Mouse (Mus musculus) small intestine, adult 2 months (tissue): ENCODE data around the gene Hsd3b7. TPM values are rescaled to one million over a fixed set of nuclear protein-coding genes. Genes with fewer than 3 reads are reported as not detected.

Source experiments
- H3K27ac ChIP-seq: fragments of 200-500 bp; 2 replicates; pipeline ENCODE4 v1.5.1; 2012; ENCODE audit warnings: low read depth, low read length, control low read depth, inconsistent platforms; ENCODE audit not compliant: insufficient read depth
- H3K27me3 ChIP-seq: fragments of 200-500 bp; 2 replicates; pipeline ENCODE4 v1.6.1; 2012; ENCODE audit warnings: mild to moderate bottlenecking, moderate library complexity, low read length, inconsistent platforms; ENCODE audit not compliant: control insufficient read depth, insufficient read depth
- H3K36me3 ChIP-seq: fragments of 200-500 bp; 2 replicates; pipeline ENCODE4 v1.6.1; 2012; ENCODE audit warnings: mild to moderate bottlenecking, low read length, control low read depth, inconsistent platforms; ENCODE audit not compliant: control insufficient read depth, insufficient read depth
- H3K4me1 ChIP-seq: fragments of 200-500 bp; 2 replicates; pipeline ENCODE4 v1.6.1; 2012; ENCODE audit warnings: low read length, inconsistent platforms, mixed read lengths; ENCODE audit not compliant: control insufficient read depth, insufficient read depth, insufficient read length
- H3K4me3 ChIP-seq: fragments of 200-500 bp; 2 replicates; pipeline ENCODE4 v1.5.1; 2012; ENCODE audit warnings: low read depth, mild to moderate bottlenecking, control low read depth, inconsistent platforms, low read length, moderate library complexity
- CTCF ChIP-seq: fragments of 200-500 bp; IDR thresholded peaks from 2 replicates; pipeline ENCODE4 v1.5.1; 2012; ENCODE audit warnings: low read depth, mild to moderate bottlenecking, control low read depth, inconsistent platforms, low read length, moderate library complexity, mixed read lengths; ENCODE audit not compliant: insufficient replicate concordance, insufficient read length; ENCODE audit errors: extremely low read depth
- POLR2A ChIP-seq: fragments of 200-500 bp; IDR thresholded peaks from 2 replicates; pipeline ENCODE4 v1.6.1; 2012; ENCODE audit warnings: low read depth, mild to moderate bottlenecking, control low read depth, inconsistent platforms, low read length, moderate library complexity
- WGBS: fragments of 180-500 bp; shearing (Covaris S2); methylation state at CpG from one replicate; pipeline ENCODE4 v1.1.7; 2018; 5-methylcytosine and 5-hydroxymethylcytosine counted together
- polyA plus RNA-seq: library from polyadenylated mRNA; depleted of rRNA; stranded (reverse); fragments of >200 nt; gene quantifications from 2 replicates; pipeline ENCODE4 v1.2.3, GENCODE M21; 2012

The Hsd3b7 gene
- polyA plus RNA-seq, 1 experiment, result 45.7 TPM

DNA sequence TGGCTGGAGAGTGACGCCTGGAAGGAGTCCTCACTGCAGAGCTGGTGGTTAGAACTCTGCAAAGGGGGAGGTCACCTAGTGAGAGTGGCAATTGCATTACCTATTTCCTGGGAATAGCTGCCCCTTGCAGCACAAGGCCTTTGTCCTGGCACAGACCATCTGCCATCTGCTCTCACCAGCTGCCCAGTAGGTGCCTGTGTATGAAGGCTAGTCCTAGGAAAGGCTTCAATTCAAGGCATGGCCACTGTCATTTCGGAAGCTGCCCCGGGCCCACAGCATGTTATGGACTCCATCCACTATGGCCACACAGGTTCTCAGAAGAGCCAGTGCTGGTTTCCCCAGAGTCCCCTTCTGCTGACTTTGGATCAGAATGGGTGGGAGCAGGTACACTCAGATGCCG lies 1.8 kb upstream of the Hsd3b7 start:
- peaks cover 55% of the 10 kb centered on the region for H3K36me3 ChIP-seq
- H3K27me3 ChIP-seq, result no peaks in the 10 kb centered on the region
- H3K4me3 ChIP-seq, result no peak overlapping the region
- peaks cover 7% of the 10 kb centered on the region; the same call in 1 of the 2 replicates for H3K4me1 ChIP-seq
- TF ChIP-seq CTCF, result no peak
- TF ChIP-seq POLR2A, result no peak
- WGBS, result 81% methylated on average over 4 of the region's 4 CpGs
- no peak overlapping the region for H3K27ac ChIP-seq

- H3K27ac ChIP-seq, result no peak overlapping the region
- no peaks in the 10 kb centered on the region for H3K27me3 ChIP-seq
- WGBS, result 90% methylated on average over 13 of the region's 13 CpGs
- no peak for TF ChIP-seq CTCF
- no peak for TF ChIP-seq POLR2A
- peaks cover 51% of the 10 kb centered on the region for H3K36me3 ChIP-seq
- H3K4me3 ChIP-seq, result no peak overlapping the region
- peaks cover 7% of the 10 kb centered on the region; the same call in 1 of the 2 replicates for H3K4me1 ChIP-seq
Observed at GRCm38 (mm10) chr7:127799211-127799610, 1.2 kb upstream of the Hsd3b7 start.

DNA sequence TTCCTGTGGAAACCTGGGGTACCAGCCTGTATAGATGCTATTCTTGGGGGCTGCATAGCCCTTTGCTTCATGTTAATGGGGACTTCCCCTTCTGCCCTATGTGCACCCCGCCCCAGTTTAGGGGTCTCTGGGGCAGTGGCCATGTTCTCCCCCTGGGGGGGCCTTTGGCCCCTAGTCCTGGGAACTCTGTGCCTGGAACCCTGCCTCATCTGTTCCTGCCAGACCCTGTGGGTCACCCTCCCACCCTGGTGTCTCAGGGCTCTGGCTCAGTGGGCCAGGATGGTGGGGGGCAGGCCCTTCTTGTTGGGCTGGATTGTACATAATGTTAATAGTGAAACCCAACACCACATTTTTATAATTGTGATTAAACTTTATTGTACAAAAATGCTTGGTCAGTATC lies 666 bp upstream of the Hsd3b7 start:
- Histone ChIP-seq H3K27me3 (no peaks in the 10 kb centered on the region), H3K4me3 (no peak overlapping the region), H3K36me3 (peaks cover 51% of the 10 kb centered on the region), H3K27ac (no peak overlapping the region), H3K4me1 (peaks cover 12% of the 10 kb centered on the region; the same call in 1 of the 2 replicates)
- TF ChIP-seq POLR2A (no peak), CTCF (no peak)
- WGBS, result 92% methylated on average over 1 of the region's 1 CpGs

DNA sequence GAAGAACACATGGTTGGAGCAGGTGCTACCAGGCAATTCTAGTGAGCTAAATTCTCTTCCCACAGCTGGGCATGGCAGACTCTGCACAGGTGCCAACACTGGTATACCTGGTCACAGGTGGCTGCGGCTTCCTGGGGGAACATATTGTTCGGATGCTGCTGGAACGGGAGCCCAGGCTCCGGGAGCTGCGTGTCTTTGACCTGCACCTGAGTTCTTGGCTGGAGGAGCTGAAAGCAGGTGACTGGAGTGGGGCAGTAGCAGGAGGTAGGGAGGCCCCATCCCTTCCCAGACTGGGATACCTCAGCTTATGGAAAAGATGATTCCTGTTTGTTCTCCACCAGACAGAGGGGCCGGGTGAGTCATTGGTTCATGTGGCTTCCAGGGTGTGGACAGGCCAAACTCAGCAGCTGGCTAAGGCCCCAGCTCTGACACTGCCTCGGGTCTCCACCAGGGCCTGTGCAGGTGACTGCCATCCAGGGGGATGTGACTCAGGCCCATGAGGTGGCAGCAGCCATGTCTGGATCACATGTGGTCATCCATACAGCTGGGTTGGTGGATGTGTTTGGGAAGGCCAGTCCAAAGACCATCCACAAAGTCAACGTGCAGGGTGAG lies 712 bp downstream of the Hsd3b7 start:
- peak overlapping the region; percentile 53 for H3K4me3 ChIP-seq
- H3K36me3 ChIP-seq, result peaks cover 38% of the 10 kb centered on the region
- 27% methylated on average over 8 of the region's 8 CpGs for WGBS
- TF ChIP-seq CTCF, result no peak
- no peak for TF ChIP-seq POLR2A
- H3K27me3 ChIP-seq, result no peaks in the 10 kb centered on the region
- H3K27ac ChIP-seq, result peak overlapping the region; percentile 3
- H3K4me1 ChIP-seq, result peaks cover 18% of the 10 kb centered on the region; the same call in 1 of the 2 replicates

DNA sequence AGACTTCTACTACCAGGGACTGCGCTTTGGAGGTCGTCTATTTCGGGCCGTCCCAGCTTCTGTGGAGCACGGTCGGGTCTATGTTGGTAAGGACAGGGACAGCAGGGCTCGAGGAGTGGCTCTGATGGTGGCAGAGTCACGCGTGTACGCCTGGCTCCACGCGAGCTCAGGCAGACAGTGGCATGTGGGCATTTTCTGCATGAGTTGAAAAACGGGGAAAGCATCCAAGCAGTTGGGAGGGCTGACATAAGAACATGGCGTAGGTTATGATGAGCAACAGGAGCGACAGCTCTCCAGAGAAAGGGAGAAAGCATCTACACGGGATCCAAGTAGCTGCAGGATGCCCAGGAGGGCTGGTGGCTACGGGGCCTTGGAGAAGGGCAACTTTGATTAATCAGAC lies 1.9 kb downstream of the Hsd3b7 start:
- Histone ChIP-seq H3K27me3 (no peaks in the 10 kb centered on the region), H3K4me1 (peaks cover 21% of the 10 kb centered on the region), H3K36me3 (peaks cover 27% of the 10 kb centered on the region), H3K27ac (no peak overlapping the region), H3K4me3 (no peak overlapping the region)
- no peak for TF ChIP-seq POLR2A
- TF ChIP-seq CTCF, result no peak
- WGBS, result 91% methylated on average over 17 of the region's 17 CpGs

GRCm38 (mm10) chr7:127808821-127809220 lies 8.4 kb downstream of the Hsd3b7 start:
- TF ChIP-seq POLR2A (no peak), CTCF (no peak)
- Histone ChIP-seq H3K36me3 (no peaks in the 10 kb centered on the region), H3K4me3 (no peak overlapping the region), H3K27me3 (no peaks in the 10 kb centered on the region), H3K4me1 (peaks cover 27% of the 10 kb centered on the region), H3K27ac (no peak overlapping the region)
- 67% methylated on average over 5 of the region's 5 CpGs for WGBS

GRCm38 (mm10) chr7:127809846-127810245 lies 9.4 kb downstream of the Hsd3b7 start:
- Histone ChIP-seq H3K4me3 (no peak overlapping the region), H3K27ac (no peak overlapping the region), H3K4me1 (peaks cover 24% of the 10 kb centered on the region), H3K36me3 (no peaks in the 10 kb centered on the region), H3K27me3 (no peaks in the 10 kb centered on the region)
- TF ChIP-seq CTCF (no peak), POLR2A (no peak)
- WGBS, result 96% methylated on average over 1 of the region's 1 CpGs
